Mouse (Mus musculus): ENCODE results near the gene Btf3. TPM values are rescaled to one million over a fixed set of nuclear protein-coding genes. Genes with fewer than 3 reads are reported as not detected.

Gene Btf3
- polyA plus RNA-seq, 1 experiment from 2014 or later = 652 TPM

DNA sequence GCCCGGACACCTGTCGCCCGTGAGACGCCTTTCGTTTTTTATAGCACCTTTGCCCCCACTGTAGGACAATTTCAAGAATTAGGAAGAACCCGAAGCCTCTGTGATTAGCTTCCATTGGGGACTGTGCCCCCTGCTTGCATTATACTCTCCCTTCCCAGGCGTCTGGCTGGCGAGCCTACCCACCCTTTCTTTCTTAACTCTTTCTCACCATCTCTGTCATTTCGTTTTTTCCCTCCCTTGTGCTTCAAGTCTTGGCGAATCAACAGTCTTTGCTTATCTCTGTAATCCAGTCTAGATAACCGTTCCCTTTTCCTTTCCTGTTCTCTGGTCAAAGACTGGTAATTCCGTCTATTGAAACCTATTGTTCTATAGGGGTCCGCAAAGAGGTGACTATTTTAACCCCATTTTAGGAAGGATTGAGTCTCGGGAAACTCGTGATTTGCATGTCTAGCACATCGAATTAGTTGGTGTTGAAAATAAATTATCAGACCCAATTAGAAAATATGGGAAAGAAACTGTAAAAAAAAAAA lies 53.3 kb downstream of the Btf3 start:
- peak overlapping the region; percentile 80 for H3K9ac ChIP-seq
- H3K4me3 ChIP-seq = peak overlapping the region; percentile 66
- peak overlapping the region; percentile 79 for H3K4me2 ChIP-seq
- ATAC-seq (ENCODE audit: borderline replicate concordance, extremely low read depth, low FRiP score, low TSS enrichment) = no peak; the same call in 1 of the 2 replicates
- no peaks in the 10 kb centered on the region for H3K9me3 ChIP-seq
- no peaks in the 10 kb centered on the region for H3K27me3 ChIP-seq
- WGBS = under 1% methylated on average over 16 of the region's 16 CpGs
- peaks cover 19% of the 10 kb centered on the region; the same call in 1 of the 2 replicates for H3K36me3 ChIP-seq
- peak overlapping the region; percentile 90 for H3K27ac ChIP-seq
- H3K4me1 ChIP-seq = peaks cover 16% of the 10 kb centered on the region

DNA sequence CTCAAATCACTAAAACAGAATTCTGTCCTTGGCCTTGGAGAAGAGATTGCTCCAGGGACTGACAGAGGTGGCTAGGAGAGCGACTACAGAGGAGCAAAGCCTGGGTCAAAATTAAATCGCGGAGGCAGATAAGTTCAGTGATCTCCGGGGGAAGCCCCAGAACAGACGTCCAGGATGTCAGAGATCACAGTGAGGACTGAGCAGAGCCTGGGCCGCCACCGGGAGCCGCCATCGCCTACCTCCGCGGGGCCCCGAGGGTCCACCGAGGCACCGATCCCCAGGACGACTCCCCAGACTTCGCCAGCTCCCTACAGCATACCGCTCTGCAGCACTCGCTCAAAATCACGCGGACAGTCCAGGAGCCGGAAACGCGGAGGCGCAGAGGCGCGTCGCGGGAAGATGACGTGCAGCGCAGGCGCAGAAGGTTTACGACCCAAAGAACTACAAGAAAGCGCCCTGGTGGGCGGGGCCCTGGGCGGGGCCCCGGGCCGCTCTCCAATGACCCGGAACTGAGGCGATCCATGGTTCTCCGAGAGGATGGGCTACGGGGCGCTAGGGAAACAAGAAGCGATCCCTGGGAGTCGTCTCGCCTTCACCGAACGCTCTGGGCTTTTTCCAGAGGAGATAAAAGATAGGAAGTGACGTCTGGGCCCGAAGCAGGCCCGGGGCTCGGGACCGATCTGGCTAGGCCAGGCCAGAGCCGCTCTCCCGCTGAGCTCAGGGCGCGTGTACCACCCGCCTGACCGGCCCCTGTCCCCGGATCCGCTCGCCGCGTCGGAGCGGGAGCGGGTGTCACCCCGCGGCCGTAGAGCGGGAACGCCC lies 54.0 kb downstream of the Btf3 start, which contains the start of the genes Utp15 and Ankra2:
Gene Utp15, minus strand, starts transcription at position 406 of the 822 bp plus-strand sequence.
Gene Ankra2, plus strand, starts transcription at position 439 of the 822 bp plus-strand sequence.
- Histone ChIP-seq H3K27ac (peak within 1 kb of the TSS; percentile 90), H3K4me3 (peak within 1 kb of the TSS; percentile 66), H3K4me2 (peak within 1 kb of the TSS; percentile 79), H3K4me1 (peaks cover 16% of the 10 kb centered on the region), H3K9ac (peak within 1 kb of the TSS; percentile 80), H3K36me3 (peaks cover 22% of the 10 kb centered on the region; the same call in 1 of the 2 replicates), H3K9me3 (no peaks in the 10 kb centered on the region), H3K27me3 (no peaks in the 10 kb centered on the region)
- peak; percentile 99 for ATAC-seq (ENCODE audit: borderline replicate concordance, extremely low read depth, low FRiP score, low TSS enrichment)
- WGBS = under 1% methylated on average over 70 of the region's 71 CpGs

Other genes starting within 250 kb of the Btf3 start
- gene Arhgef28, start 110.6 kb downstream of the Btf3 start, polyA plus RNA-seq (2015; fragmentation: Nextera tagmentation; extraction: Ambion mirVana) = 18.8 and 19.3 TPM in 2 replicates
- 32.6 and 33.0 TPM in 2 replicates for gene Utp15, start 54.0 kb downstream of the Btf3 start, polyA plus RNA-seq (2015; fragmentation: Nextera tagmentation; extraction: Ambion mirVana)
- 18.0 and 18.8 TPM in 2 replicates for gene Ankra2, start 53.9 kb downstream of the Btf3 start, polyA plus RNA-seq (2015; fragmentation: Nextera tagmentation; extraction: Ambion mirVana)
- gene Gm21976, start 37.1 kb downstream of the Btf3 start, polyA plus RNA-seq (2015; fragmentation: Nextera tagmentation; extraction: Ambion mirVana) = not detected in 2 replicates
- 0.04 and 0.06 TPM in 2 replicates for gene Foxd1, start 37.2 kb upstream of the Btf3 start, polyA plus RNA-seq (2015; fragmentation: Nextera tagmentation; extraction: Ambion mirVana)
- gene Gm10320, start 175.0 kb upstream of the Btf3 start, polyA plus RNA-seq (2015; fragmentation: Nextera tagmentation; extraction: Ambion mirVana) = 1.3 and 1.6 TPM in 2 replicates

Measured in lung, embryonic 15.5 days (tissue).